Mouse (Mus musculus): ENCODE measurements around the gene Rfng.

DNA sequence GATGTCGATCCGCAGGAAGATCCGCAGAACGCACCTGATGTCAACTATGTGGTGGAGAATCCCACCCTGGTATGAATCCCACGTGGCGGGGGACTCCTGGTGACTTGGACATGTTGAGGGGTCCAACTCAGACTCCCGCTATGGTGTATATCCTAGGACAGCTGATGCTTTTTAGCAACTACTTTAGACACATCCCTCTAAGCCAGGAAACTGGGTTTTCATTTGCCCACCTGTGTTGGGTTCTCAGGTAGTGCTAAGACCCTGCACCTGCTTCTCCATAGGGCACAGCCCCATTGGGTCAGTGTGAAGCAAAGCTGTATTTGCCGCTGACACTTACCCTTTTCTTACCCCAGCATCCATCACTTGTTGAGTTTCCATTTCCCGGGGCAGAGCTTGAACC lies 1.1 kb upstream of the Rfng start:
- TF ChIP-seq CTCF (IDR thresholded peaks at IDR 0.05; ENCODE audit: low read depth, low read length) (no peak), POLR2A (IDR thresholded peaks at IDR 0.05; ENCODE audit: insufficient read depth, low read length) (no peak), EP300 (IDR thresholded peaks at IDR 0.05; ENCODE audit: insufficient read depth, low read depth, low read length) (no peak)
